In genomic region chr15:30700762-30701161, GRCm38 (mm10) we compare ENCODE assay signal across 18 mouse cellular contexts.
A peak's percentile ranks its signal among the peaks of the same experiment; 100 is the strongest.
DNase-seq lines count a peak whose midpoint lies in the region; ATAC-seq and TF ChIP-seq lines count a peak whose summit lies in the region.
"Had no signal": no experiment of that assay in that cellular context is flagged by ENCODE, and none has a peak within 500 bp of the region (broad histone marks: within the 10 kb centered on the region; RNA-seq: fewer than 3 reads in every experiment).

No protein-coding gene starts in this region.

- intact Hi-C loops in heart, postnatal 10 days (cut with DNase I) = no loop called here

- no peaks in the 10 kb centered on the region for H3K27me3 ChIP-seq in kidney, postnatal 0 days (ENCODE audit: insufficient read depth, low read length)
- no peaks in the 10 kb centered on the region for H3K27me3 ChIP-seq in lung, embryonic 16.5 days (ENCODE audit: control insufficient read depth, insufficient read depth, low read depth, low read length)
- no peaks in the 10 kb centered on the region for H3K27me3 ChIP-seq in midbrain, embryonic 15.5 days (replicated peaks)
- H3K27me3 ChIP-seq: forebrain, embryonic 13.5 days; heart, embryonic 13.5 days; limb, embryonic 12.5 days; neural tube, embryonic 13.5 days; stomach, embryonic 15.5 days had no signal

- no peak for TF ChIP-seq POLR2A in brain, embryonic 14.5 days (IDR thresholded peaks at IDR 0.05; ENCODE audit: borderline replicate concordance, extremely low read depth, insufficient read depth, insufficient read length, poor library complexity, severe bottlenecking)

- H3K4me1 ChIP-seq in kidney, postnatal 0 days (replicated peaks; ENCODE audit: insufficient read depth, low read length) = no peaks in the 10 kb centered on the region
- H3K4me1 ChIP-seq in lung, embryonic 16.5 days (replicated peaks; ENCODE audit: control insufficient read depth, insufficient read depth, low read length) = peaks cover 6% of the 10 kb centered on the region
- no peaks in the 10 kb centered on the region for H3K4me1 ChIP-seq in midbrain, embryonic 15.5 days
- H3K4me1 ChIP-seq: limb, embryonic 12.5 days; neural tube, embryonic 13.5 days; stomach, embryonic 15.5 days had no signal

- peak; percentile 33; the same call in 1 of the 2 replicates for ATAC-seq in kidney, postnatal 0 days (replicated peaks; ENCODE audit: low FRiP score, low read depth)
- peak; percentile 86 for ATAC-seq in lung, embryonic 16.5 days (ENCODE audit: low read depth)
- ATAC-seq in midbrain, embryonic 15.5 days (replicated peaks) = no peak
- ATAC-seq: forebrain, embryonic 13.5 days; hindbrain, embryonic 16.5 days had no signal

- H3K36me3 ChIP-seq in kidney, postnatal 0 days (ENCODE audit: insufficient read depth, low read length) = no peaks in the 10 kb centered on the region
- no peaks in the 10 kb centered on the region for H3K36me3 ChIP-seq in lung, embryonic 16.5 days (ENCODE audit: control insufficient read depth, insufficient read depth, low read length)
- H3K36me3 ChIP-seq in midbrain, embryonic 15.5 days (replicated peaks) = no peaks in the 10 kb centered on the region
- H3K36me3 ChIP-seq: heart, embryonic 13.5 days; limb, embryonic 12.5 days; neural tube, embryonic 13.5 days; stomach, embryonic 15.5 days had no signal

- 30% methylated on average over 6 of the region's 6 CpGs for WGBS in kidney, postnatal 0 days
- WGBS in lung, embryonic 16.5 days = 44% methylated on average over 6 of the region's 6 CpGs
- WGBS in midbrain, embryonic 15.5 days = 46% methylated on average over 6 of the region's 6 CpGs

- H3K9me3 ChIP-seq in kidney, postnatal 0 days (replicated peaks; ENCODE audit: low read length) = no peaks in the 10 kb centered on the region
- H3K9me3 ChIP-seq in lung, embryonic 16.5 days (ENCODE audit: control insufficient read depth, low read length) = no peaks in the 10 kb centered on the region
- no peaks in the 10 kb centered on the region for H3K9me3 ChIP-seq in midbrain, embryonic 15.5 days
- H3K9me3 ChIP-seq: forebrain, embryonic 13.5 days; heart, embryonic 13.5 days; limb, embryonic 12.5 days; neural tube, embryonic 13.5 days; stomach, embryonic 15.5 days had no signal

- H3K9ac ChIP-seq in kidney, postnatal 0 days (ENCODE audit: low read depth, low read length) = no peak overlapping the region
- no peak overlapping the region for H3K9ac ChIP-seq in lung, embryonic 16.5 days (ENCODE audit: low read length)
- no peak overlapping the region for H3K9ac ChIP-seq in midbrain, embryonic 15.5 days
- H3K9ac ChIP-seq: forebrain, embryonic 13.5 days; heart, embryonic 13.5 days; limb, embryonic 12.5 days; liver, embryonic 14.5 days; neural tube, embryonic 13.5 days; stomach, embryonic 15.5 days had no signal

- H3K4me2 ChIP-seq in kidney, postnatal 0 days (ENCODE audit: low read length) = no peak overlapping the region
- no peak overlapping the region for H3K4me2 ChIP-seq in lung, embryonic 16.5 days (ENCODE audit: low read depth, low read length)
- H3K4me2 ChIP-seq in midbrain, embryonic 15.5 days = no peak overlapping the region
- H3K4me2 ChIP-seq: forebrain, embryonic 13.5 days; heart, embryonic 13.5 days; limb, embryonic 12.5 days; neural tube, embryonic 13.5 days; stomach, embryonic 15.5 days had no signal

- no peak for TF ChIP-seq CTCF in brain, embryonic 14.5 days (IDR thresholded peaks at IDR 0.05; ENCODE audit: borderline replicate concordance, extremely low read depth, insufficient read depth, insufficient read length)
- TF ChIP-seq CTCF in kidney, postnatal 0 days (IDR thresholded peaks at IDR 0.05; ENCODE audit: low read depth) = no peak

- peak; percentile 32 to 33 for DNase-seq in heart, postnatal 10 days
- DNase-seq in heart, adult 9 months (ENCODE audit: low spot score in 2 of 2) = no peak
- peak; percentile 47 for DNase-seq in brain, embryonic 14.5 days (ENCODE audit: low read depth)
- DNase-seq in kidney, postnatal 0 days (ENCODE audit: low spot score) = peak; percentile 28
- DNase-seq in spleen, postnatal 36 days (ENCODE audit: low spot score in 2 of 2) = no peak
- no peak for DNase-seq in spleen, adult 18-20 months
- DNase-seq: adrenal gland, adult 2 months; cerebellum, adult 8-10 months; gastrocnemius, postnatal 10 days had no signal

- no peak overlapping the region for H3K4me3 ChIP-seq in kidney, postnatal 0 days (replicated peaks; ENCODE audit: low read depth, low read length)
- no peak overlapping the region for H3K4me3 ChIP-seq in lung, embryonic 16.5 days (ENCODE audit: low read length)
- H3K4me3 ChIP-seq in midbrain, embryonic 15.5 days = no peak overlapping the region
- H3K4me3 ChIP-seq: forebrain, embryonic 13.5 days; heart, embryonic 13.5 days; limb, embryonic 12.5 days; neural tube, embryonic 13.5 days; stomach, embryonic 15.5 days had no signal

- no peak overlapping the region for H3K27ac ChIP-seq in kidney, postnatal 0 days
- peak overlapping the region; percentile 32 for H3K27ac ChIP-seq in lung, embryonic 16.5 days (ENCODE audit: low read length)
- H3K27ac ChIP-seq in midbrain, embryonic 15.5 days = no peak overlapping the region
- H3K27ac ChIP-seq: forebrain, embryonic 13.5 days; heart, embryonic 13.5 days; limb, embryonic 12.5 days; liver, embryonic 14.5 days; neural tube, embryonic 13.5 days; stomach, embryonic 15.5 days had no signal

Comparison
In these comparisons a context has a peak if more than half of its experiments do, and no peak if none do; other contexts are left out.
1. DNase-seq: peak in heart, postnatal 10 days (2 of 2), brain, embryonic 14.5 days (single experiment) and kidney, postnatal 0 days (single experiment); none in heart, adult 9 months (0 of 2), spleen, postnatal 36 days (0 of 2) and spleen, adult 18-20 months (0 of 2).